9 mouse cellular contexts compared by ENCODE assay signal in the genomic region with DNA sequence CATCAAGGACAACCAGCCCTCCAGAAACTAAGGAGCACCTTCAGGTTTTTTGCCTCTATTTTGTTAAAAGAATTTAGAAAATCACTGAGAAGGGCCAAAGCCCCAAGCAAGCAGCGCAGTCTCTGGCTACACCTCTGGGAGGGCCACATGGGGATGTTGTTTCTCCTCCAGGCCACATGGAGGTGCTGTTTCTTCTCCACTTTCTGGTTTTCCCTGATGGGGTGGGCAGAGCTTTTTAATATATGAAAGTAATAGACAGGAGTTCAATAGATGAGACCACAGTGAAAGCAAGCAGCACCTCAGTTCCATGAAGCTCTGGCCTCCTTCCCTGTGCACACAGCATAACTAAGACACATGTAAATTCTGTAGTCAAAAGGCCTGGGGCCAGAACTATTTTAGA.
DNase-seq lines count a peak whose midpoint lies in the region; ATAC-seq and TF ChIP-seq lines count a peak whose summit lies in the region.
"Had no signal": no experiment of that assay in that cellular context is flagged by ENCODE, and none has a peak within 500 bp of the region (broad histone marks: within the 10 kb centered on the region; RNA-seq: fewer than 3 reads in every experiment).

No protein-coding gene starts in this region.

- no peaks in the 10 kb centered on the region for H3K9me3 ChIP-seq in forebrain, embryonic 11.5 days (ENCODE audit: control insufficient read depth, low read length)

- no peak for ATAC-seq in Patski
- no peak for ATAC-seq in forebrain, embryonic 11.5 days (replicated peaks; ENCODE audit: low FRiP score)

- no peaks in the 10 kb centered on the region for H3K36me3 ChIP-seq in forebrain, embryonic 11.5 days (ENCODE audit: control insufficient read depth, insufficient read depth, low read length)

- no peak overlapping the region for H3K27ac ChIP-seq in forebrain, embryonic 11.5 days (ENCODE audit: low read depth, low read length)

- no peak overlapping the region for H3K4me3 ChIP-seq in forebrain, embryonic 11.5 days (ENCODE audit: low read depth, low read length)
- H3K4me3 ChIP-seq: megakaryocyte, embryonic 14.5 days had no signal

- WGBS in forebrain, embryonic 11.5 days: 91% methylated on average over 1 of the region's 1 CpGs

- H3K27me3 ChIP-seq in Patski: no peaks in the 10 kb centered on the region
- H3K27me3 ChIP-seq in forebrain, embryonic 11.5 days (ENCODE audit: control insufficient read depth, insufficient read depth, low read length): no peaks in the 10 kb centered on the region
- H3K27me3 ChIP-seq: megakaryocyte, embryonic 14.5 days had no signal

- POLR2A ChIA-PET in Patski (lab: Charles Lee): no interaction called here

- in situ Hi-C loops in Patski (cut with MboI; ENCODE audit: low pct_unique_long_range_greater_than_20kb): no loop called here

- no peak overlapping the region for H3K9ac ChIP-seq in forebrain, embryonic 11.5 days (ENCODE audit: low read length)

- DNase-seq in kidney, postnatal 14 days: peak; percentile 35
- no peak for DNase-seq in kidney, postnatal 25 days
- no peak for DNase-seq in Patski (ENCODE audit: low read depth, low spot score)
- peak; percentile 40 for DNase-seq in forelimb bud, embryonic 11.5 days (ENCODE audit: low read depth, low spot score)
- DNase-seq in spleen, postnatal 36 days (ENCODE audit: low spot score in 2 of 2): peak; percentile 25 to 28
- DNase-seq in frontal cortex, postnatal 36 days (ENCODE audit: low spot score in 2 of 2): no peak
- no peak for DNase-seq in forebrain, embryonic 11.5 days (ENCODE audit: low spot score)
- DNase-seq in gastrocnemius, postnatal 4 days (ENCODE audit: low spot score in 2 of 2): no peak

- no peak overlapping the region for H3K4me2 ChIP-seq in forebrain, embryonic 11.5 days (ENCODE audit: low read depth, low read length, severe bottlenecking)

- H3K4me1 ChIP-seq in forebrain, embryonic 11.5 days (replicated peaks; ENCODE audit: control insufficient read depth, insufficient read depth, low read length): 0 out of 2 replicates have a peak, but pooled peaks cover 4% of the 10 kb centered on the region
- H3K4me1 ChIP-seq: megakaryocyte, embryonic 14.5 days had no signal

- peak; percentile 78 for TF ChIP-seq CTCF in Patski (IDR thresholded peaks at IDR 0.05)

- CTCF ChIA-PET in Patski (lab: Charles Lee): interaction anchor here (1.2 to 4.4 kb wide), 4 partner anchors 11 to 316 kb away, joined by 3 to 16 read pairs (median 6); no protein-coding TSS in a partner anchor

Comparison
In these comparisons a context has a peak if more than half of its experiments do, and no peak if none do; other contexts are left out.
1. DNase-seq: peak in kidney, postnatal 14 days (single experiment), forelimb bud, embryonic 11.5 days (single experiment) and spleen, postnatal 36 days (2 of 2); none in kidney, postnatal 25 days (0 of 2), Patski (single experiment), frontal cortex, postnatal 36 days (0 of 2), forebrain, embryonic 11.5 days (single experiment) and gastrocnemius, postnatal 4 days (0 of 2).